Mouse (Mus musculus): ENCODE results near the gene Rdh9. TPM values are rescaled to one million over a fixed set of nuclear protein-coding genes. Genes with fewer than 3 reads are reported as not detected.

The Rdh9 gene
- total RNA-seq (2021): under 1 TPM; 0.47 to 0.69 TPM
- long read RNA-seq, experiment 1, partial matches to known transcripts: 0 of 1 reads
- long read RNA-seq, experiment 1, other reads (novel, unspliced or antisense): 1 of 1 reads
- long read RNA-seq, experiment 2: 0 reads

GRCm38 (mm10) chr10:127776011-127776410 is at the start of gene Rdh9:
TSS of gene Rdh9 (plus strand) at chr10:127776386.
- no peak for DNase-seq
- intact Hi-C loops (cut with DNase I): no loop called here

DNA sequence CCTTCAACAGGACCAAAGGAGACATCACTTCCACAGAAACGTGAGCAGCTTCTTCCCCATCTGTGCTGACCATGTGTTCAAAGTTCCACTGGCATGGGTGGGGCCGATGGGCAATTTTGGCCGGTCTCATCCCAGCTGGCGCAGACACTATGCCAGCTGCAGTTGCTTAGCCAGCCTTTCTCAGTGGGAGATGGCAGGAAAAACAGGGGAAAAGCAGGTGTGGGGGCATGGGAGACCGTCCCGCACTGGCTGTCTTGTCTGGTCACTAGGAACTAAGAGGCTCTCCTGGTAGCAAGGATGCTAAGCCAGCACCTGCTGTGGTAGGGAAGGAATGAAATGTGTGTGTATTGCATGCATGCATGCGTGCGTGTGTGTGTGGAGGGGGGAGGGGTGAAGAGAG is 47.7 kb upstream of the Rdh9 start:
- no peak for DNase-seq
- intact Hi-C loops (cut with DNase I): no loop called here

- intact Hi-C loops (cut with DNase I): loop anchor here (10.0 kb wide), 2 partner anchors 86 to 274 kb away; partner anchors contain the start of genes Hsd17b6 and Stat6
- DNase-seq: no peak
Observed at GRCm38 (mm10) chr10:127730285-127730932, 45.8 kb upstream of the Rdh9 start.

DNA sequence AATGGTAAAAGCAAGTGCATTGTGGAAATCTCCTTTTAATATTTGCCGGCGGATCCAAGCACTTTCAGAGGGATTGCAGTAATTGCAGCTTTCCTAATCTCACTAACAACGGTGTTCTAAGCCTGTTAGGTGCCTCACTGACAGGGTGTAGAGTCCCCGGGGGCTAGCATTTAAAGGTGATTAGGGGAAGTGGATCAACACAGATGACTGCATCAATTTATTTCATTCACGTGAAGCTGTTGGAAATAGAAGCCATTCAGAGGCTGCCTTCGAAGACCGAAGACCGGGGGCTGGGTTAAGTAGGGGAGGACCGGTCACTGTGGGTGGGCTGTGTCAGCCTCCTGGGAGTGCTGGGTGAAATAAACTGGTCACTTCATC is 45.3 kb upstream of the Rdh9 start:
- intact Hi-C loops (cut with DNase I): loop anchor here (10.0 kb wide), 2 partner anchors 86 to 274 kb away; partner anchors contain the start of genes Hsd17b6 and Stat6
- no peak for DNase-seq

DNA sequence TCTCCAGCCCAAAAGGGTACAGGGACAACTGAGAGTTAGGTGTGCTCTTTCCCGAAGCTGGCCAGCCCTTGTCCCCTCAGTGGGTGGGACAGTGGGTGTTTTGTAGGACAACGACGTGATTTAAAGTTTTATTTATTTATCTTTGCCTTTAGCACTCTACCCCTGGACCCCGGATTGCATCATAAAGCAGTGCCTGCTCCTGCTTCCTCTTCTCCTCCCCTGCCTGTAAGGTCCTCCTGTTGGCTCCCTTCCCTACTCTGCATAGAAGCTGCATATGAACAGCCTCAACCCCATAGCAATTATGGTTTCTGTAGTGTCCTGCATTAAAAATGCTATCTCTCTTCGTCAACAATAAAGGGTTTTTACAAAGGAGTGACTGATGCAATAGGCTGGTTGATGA is 44.8 kb upstream of the Rdh9 start:
- DNase-seq: no peak
- intact Hi-C loops (cut with DNase I): loop anchor here (10.0 kb wide), 2 partner anchors 87 to 273 kb away; partner anchors contain the start of genes Hsd17b6 and Stat6

- DNase-seq: no peak
- intact Hi-C loops (cut with DNase I): loop anchor here (10.0 kb wide), 2 partner anchors 90 to 270 kb away; partner anchors contain the start of genes Hsd17b6 and Stat6
Observed at GRCm38 (mm10) chr10:127734434-127734833, 41.8 kb upstream of the Rdh9 start.

GRCm38 (mm10) chr10:127736266-127736665 is 39.9 kb upstream of the Rdh9 start:
- intact Hi-C loops (cut with DNase I): loop anchor here (5.0 to 10.0 kb wide), 3 partner anchors 44 to 269 kb away; partner anchors contain the start of genes Hsd17b6 and Stat6
- no peak for DNase-seq

- no peak for DNase-seq
- intact Hi-C loops (cut with DNase I): loop anchor here (5.0 to 10.0 kb wide), 3 partner anchors 45 to 268 kb away; partner anchors contain the start of genes Hsd17b6 and Stat6
Observed at GRCm38 (mm10) chr10:127736916-127737315, 39.3 kb upstream of the Rdh9 start.

- DNase-seq: no peak
- intact Hi-C loops (cut with DNase I): loop anchor here (5.0 to 10.0 kb wide), 3 partner anchors 45 to 267 kb away; partner anchors contain the start of genes Hsd17b6 and Stat6
Observed at GRCm38 (mm10) chr10:127737552-127737951, 38.6 kb upstream of the Rdh9 start.

DNA sequence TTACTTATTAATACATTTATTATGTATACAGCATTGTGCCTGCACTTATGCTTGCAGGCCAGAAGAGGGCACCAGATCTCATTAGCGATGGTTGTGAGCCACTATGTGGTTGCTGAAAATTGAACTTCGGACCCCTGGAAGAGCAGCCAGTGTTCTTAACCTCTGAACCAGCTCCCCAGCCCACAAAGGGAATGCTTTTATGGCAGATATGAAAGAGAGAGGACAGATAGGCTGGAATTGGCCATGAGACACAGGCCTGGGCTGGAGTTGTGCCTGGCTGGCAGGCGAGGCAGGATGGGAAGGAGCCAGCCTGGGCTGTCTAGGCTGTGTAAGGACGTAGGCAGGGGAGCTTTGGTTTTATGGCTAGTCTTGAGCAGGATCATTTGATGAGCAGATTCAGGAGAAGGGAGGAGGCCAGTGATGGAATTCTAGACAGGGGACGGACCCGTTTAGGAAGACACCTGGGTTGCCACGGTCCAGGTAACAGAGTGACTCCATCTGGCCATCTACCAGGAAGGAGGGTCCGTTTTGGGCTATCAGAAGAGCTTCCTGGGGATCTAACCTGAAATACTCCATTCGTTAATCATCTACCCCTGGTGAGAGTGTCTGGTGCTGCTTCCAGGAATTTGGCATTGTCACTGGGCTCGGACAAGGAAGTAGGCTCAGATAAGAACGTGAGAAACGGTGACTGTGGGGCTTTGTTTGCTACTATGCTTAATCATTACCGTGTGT is 37.9 kb upstream of the Rdh9 start:
- no peak for DNase-seq
- intact Hi-C loops (cut with DNase I): loop anchor here (2.0 to 10.0 kb wide), 4 partner anchors 46 to 266 kb away; partner anchors contain the start of genes Hsd17b6 and Stat6

- DNase-seq: peak; percentile 63 to 74
- intact Hi-C loops (cut with DNase I): loop anchor here (2.0 to 10.0 kb wide), 4 partner anchors 47 to 266 kb away; partner anchors contain the start of genes Hsd17b6 and Stat6
Observed at GRCm38 (mm10) chr10:127739083-127739660, 37.0 kb upstream of the Rdh9 start, which contains the start of gene Zbtb39. TSS of gene Zbtb39 (plus strand) at chr10:127739538.

DNA sequence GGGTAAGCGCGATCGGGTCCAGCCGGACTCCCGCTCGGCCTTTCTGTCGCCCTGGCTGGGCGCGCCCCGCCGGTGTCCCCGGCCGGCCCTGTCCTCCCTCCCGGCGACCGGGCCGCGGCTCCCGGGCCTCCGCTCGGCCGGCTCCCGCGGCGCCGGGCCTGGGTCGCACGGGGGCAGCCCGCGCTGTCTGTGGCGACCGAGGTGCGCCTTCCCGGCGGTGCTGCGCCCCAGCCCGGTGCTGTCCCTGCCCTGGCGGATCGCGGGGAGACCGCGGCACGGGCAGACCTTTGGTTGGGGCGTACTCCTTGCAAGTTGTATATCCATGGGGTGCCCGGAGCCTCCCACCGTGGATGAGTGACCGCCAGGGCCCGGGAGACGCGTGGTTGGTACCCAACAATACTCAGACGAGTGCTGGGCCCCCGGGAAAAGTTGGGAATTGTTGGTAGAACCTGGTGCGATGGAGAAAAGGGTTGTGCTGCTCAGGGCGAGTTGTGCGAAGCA is 36.5 kb upstream of the Rdh9 start:
- intact Hi-C loops (cut with DNase I): loop anchor here (2.0 to 10.0 kb wide), 4 partner anchors 47 to 265 kb away; partner anchors contain the start of genes Hsd17b6 and Stat6
- no peak for DNase-seq

DNA sequence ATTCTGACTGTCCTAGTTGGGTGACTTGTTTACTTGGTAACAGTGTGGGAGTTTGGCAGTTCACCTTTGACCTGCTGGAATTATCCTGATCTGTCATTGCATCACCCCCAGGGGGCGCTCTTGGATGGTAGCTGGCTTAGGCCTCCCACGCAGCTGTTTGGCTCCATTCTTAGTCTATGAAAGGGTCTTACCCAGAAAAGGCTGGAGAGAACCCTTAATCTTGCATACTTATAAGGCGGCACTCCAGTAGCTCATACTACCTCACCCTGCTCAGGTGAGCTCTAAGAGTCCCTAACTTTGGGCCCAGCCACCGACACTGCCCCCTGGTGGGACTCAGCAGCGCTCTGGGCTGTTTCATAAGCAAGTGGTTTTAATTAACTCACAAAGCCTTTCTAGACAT is 31.5 kb upstream of the Rdh9 start:
- no peak for DNase-seq
- intact Hi-C loops (cut with DNase I): no loop called here

DNA sequence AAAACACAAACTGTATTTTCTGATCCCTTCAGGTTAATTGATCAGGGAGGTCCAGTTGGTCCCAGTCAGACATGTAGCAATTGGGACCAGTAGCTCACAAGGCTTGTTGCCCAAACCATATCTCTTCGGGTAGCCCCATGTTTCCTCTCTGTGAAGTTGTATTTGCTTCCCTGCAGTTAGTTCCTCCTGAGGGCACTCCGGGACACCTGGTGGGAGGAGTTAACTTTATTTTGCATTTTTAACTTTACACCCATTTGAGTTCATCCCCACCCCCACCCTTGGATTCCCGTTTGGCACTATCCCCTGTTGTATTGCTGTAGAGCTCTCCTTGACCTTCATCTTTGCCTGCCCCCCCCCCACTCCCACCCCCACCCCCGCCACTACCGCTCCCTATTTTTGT is 30.3 kb upstream of the Rdh9 start:
- intact Hi-C loops (cut with DNase I): no loop called here
- no peak for DNase-seq

GRCm38 (mm10) chr10:127747254-127747653 is 28.9 kb upstream of the Rdh9 start:
- intact Hi-C loops (cut with DNase I): no loop called here
- no peak for DNase-seq

- no peak for DNase-seq
- intact Hi-C loops (cut with DNase I): no loop called here
Observed at GRCm38 (mm10) chr10:127748847-127749612, 27.2 kb upstream of the Rdh9 start.

GRCm38 (mm10) chr10:127750136-127750777 is 25.9 kb upstream of the Rdh9 start:
- DNase-seq: no peak
- intact Hi-C loops (cut with DNase I): no loop called here

- DNase-seq: no peak
- intact Hi-C loops (cut with DNase I): no loop called here
Observed at GRCm38 (mm10) chr10:127751548-127751947, 24.6 kb upstream of the Rdh9 start, which contains the start of gene Gpr182. TSS of gene Gpr182 (minus strand) at chr10:127751732.

DNA sequence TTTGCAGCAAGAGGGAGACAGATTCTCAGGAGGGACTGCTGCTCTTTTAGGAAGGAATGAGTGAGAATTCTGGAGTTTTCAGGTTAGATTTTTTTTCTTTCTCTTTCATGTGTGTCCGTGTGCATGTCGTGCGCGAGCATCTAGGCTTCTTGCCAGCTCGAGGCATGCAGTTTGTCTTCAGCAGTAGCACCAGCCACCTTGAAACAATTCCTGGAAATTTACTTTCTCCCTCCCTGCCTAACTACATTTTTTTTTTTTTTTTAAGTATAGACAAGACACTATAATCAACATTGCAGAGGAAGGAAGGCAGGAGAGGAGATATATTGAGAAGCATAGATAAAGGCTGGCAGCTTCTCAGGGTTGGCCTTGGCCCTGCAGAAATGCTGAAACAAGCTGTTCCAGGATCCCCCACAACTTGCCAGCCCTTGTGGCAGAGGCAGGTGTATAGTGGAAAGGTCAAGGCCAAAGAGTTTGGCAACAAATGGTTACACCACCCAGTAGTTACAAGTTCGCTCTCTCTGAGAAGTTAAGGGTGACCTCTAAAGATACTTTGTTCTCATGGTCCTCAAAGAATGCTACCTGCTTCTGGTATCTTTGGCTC is 21.5 kb upstream of the Rdh9 start:
- intact Hi-C loops (cut with DNase I): no loop called here
- DNase-seq: no peak
